Mouse (Mus musculus) forebrain, embryonic 16.5 days (tissue): ENCODE results near the gene Elk4. TPM values are rescaled to one million over a fixed set of nuclear protein-coding genes. Genes with fewer than 3 reads are reported as not detected.

Experiments
- ATAC-seq: fragments of 200-750 bp; cut with Nextera tagmentation; 2 replicates; pipeline ENCODE4 v1.8.0; 2017; ENCODE audit warnings: mild to moderate bottlenecking, moderate library complexity
- H3K27ac ChIP-seq: fragments of 300-500 bp; sonication (generic); 2 replicates; pipeline ENCODE4 v1.5.1; 2014; ENCODE audit warnings: low read length, control low read depth
- H3K27me3 ChIP-seq: fragments of 300-500 bp; sonication (generic); replicated peaks from 2 replicates; pipeline ENCODE4 v1.6.1; 2014; ENCODE audit warnings: low read length; ENCODE audit not compliant: control insufficient read depth, insufficient read depth
- H3K36me3 ChIP-seq: fragments of 300-500 bp; sonication (generic); 2 replicates; pipeline ENCODE4 v1.6.1; 2014; ENCODE audit not compliant: control insufficient read depth, insufficient read depth
- H3K4me1 ChIP-seq: fragments of 300-500 bp; sonication (generic); replicated peaks from 2 replicates; pipeline ENCODE4 v1.6.1; 2014; ENCODE audit warnings: low read length; ENCODE audit not compliant: control insufficient read depth, insufficient read depth
- H3K4me2 ChIP-seq: fragments of 300-500 bp; sonication (generic); 2 replicates; pipeline ENCODE4 v1.6.1; 2014; ENCODE audit warnings: mild to moderate bottlenecking, low read length, control low read depth
- H3K4me3 ChIP-seq: fragments of 300-500 bp; sonication (generic); replicated peaks from 2 replicates; pipeline ENCODE4 v1.5.1; 2014; ENCODE audit warnings: mild to moderate bottlenecking, low read length, control low read depth
- H3K9ac ChIP-seq: fragments of 300-500 bp; sonication (generic); replicated peaks from 2 replicates; pipeline ENCODE4 v1.6.1; 2014; ENCODE audit warnings: low read depth, low read length, control low read depth
- H3K9me3 ChIP-seq: fragments of 300-500 bp; sonication (generic); 2 replicates; pipeline ENCODE4 v1.6.1; 2016; ENCODE audit warnings: low read length; ENCODE audit not compliant: control insufficient read depth
- WGBS: fragments of 180-500 bp; shearing (Covaris S2); extraction: QIAGEN DNeasy Blood & Tissue Kit; methylation state at CpG from one replicate; pipeline ENCODE4 v1.1.7; 2014; 5-methylcytosine and 5-hydroxymethylcytosine counted together
- polyA plus RNA-seq: library from polyadenylated mRNA; unstranded; fragments of >200 nt; fragmentation: Nextera tagmentation; extraction: Ambion mirVana; gene quantifications from 2 replicates; pipeline ENCODE4 v1.2.1, GENCODE M21; 2015

The Elk4 gene
- polyA plus RNA-seq, 1 experiment from 2014 or later = 12.5 TPM

DNA sequence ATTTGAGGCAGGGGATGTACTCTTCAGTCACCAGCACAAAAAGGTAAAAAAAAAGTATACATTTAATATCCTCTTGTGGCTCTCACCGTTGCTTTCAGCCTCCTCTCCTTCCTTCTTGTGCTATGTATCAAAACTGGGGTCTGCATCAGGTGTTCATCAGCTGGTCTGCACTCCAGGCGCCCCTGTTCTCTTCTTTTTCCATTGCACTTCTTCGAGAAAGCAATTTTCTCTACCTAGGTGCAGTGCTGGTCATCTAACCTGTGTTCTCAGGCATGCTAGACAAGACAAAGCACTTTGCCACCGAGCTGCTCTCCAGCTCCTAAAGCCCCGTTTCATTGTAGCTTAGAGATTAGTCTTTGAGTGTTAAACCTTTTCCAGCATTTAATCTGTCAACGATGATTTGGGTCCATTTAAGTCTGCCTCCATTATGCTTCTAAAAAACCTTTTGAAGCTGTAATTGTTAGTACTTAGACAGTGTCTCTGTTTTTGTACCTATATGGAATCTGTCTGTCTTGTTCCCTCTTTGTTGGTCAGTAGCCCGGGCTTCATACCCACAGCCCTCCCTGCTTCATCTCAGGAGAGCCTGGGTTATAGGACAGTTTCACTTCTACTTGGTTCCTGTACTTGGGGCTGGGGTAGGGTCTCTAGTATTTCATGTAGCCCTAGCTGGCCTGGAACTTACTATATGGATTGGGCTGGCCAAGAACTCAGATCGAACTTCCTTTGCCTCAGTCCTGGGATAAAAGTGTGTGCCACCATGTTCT is 1.7 kb downstream of the Elk4 start:
- Histone ChIP-seq H3K27ac (no peak overlapping the region), H3K36me3 (no peaks in the 10 kb centered on the region), H3K4me3 (peak overlapping the region; percentile 75), H3K27me3 (no peaks in the 10 kb centered on the region), H3K9me3 (no peaks in the 10 kb centered on the region), H3K9ac (peak overlapping the region; percentile 50), H3K4me1 (peaks cover 21% of the 10 kb centered on the region), H3K4me2 (peak overlapping the region; percentile 85)
- 34% methylated on average over 8 of the region's 8 CpGs for WGBS
- ATAC-seq = no peak

- Histone ChIP-seq H3K36me3 (no peaks in the 10 kb centered on the region), H3K27ac (no peak overlapping the region), H3K27me3 (no peaks in the 10 kb centered on the region), H3K9me3 (no peaks in the 10 kb centered on the region), H3K4me1 (peaks cover 21% of the 10 kb centered on the region), H3K4me3 (no peak overlapping the region), H3K9ac (no peak overlapping the region), H3K4me2 (no peak overlapping the region)
- no peak for ATAC-seq
- WGBS = 92% methylated on average over 17 of the region's 17 CpGs
These were observed 3.5 kb downstream of the Elk4 start for GRCm38 (mm10) chr1:132010632-132011501.

GRCm38 (mm10) chr1:132011785-132012184 is 4.4 kb downstream of the Elk4 start:
- Histone ChIP-seq H3K27ac (no peak overlapping the region), H3K4me3 (no peak overlapping the region), H3K4me2 (no peak overlapping the region), H3K4me1 (peaks cover 18% of the 10 kb centered on the region), H3K9me3 (no peaks in the 10 kb centered on the region), H3K9ac (no peak overlapping the region), H3K36me3 (no peaks in the 10 kb centered on the region), H3K27me3 (no peaks in the 10 kb centered on the region)
- 87% methylated on average over 2 of the region's 2 CpGs for WGBS
- ATAC-seq = no peak

- Histone ChIP-seq H3K4me3 (no peak overlapping the region), H3K9me3 (no peaks in the 10 kb centered on the region), H3K27me3 (no peaks in the 10 kb centered on the region), H3K4me2 (no peak overlapping the region), H3K27ac (no peak overlapping the region), H3K36me3 (peaks cover under 1% of the 10 kb centered on the region; the same call in 1 of the 2 replicates), H3K4me1 (peaks cover 16% of the 10 kb centered on the region), H3K9ac (no peak overlapping the region)
- 77% methylated on average over 8 of the region's 8 CpGs for WGBS
- no peak for ATAC-seq
These were observed 5.5 kb downstream of the Elk4 start for GRCm38 (mm10) chr1:132012861-132013260.

DNA sequence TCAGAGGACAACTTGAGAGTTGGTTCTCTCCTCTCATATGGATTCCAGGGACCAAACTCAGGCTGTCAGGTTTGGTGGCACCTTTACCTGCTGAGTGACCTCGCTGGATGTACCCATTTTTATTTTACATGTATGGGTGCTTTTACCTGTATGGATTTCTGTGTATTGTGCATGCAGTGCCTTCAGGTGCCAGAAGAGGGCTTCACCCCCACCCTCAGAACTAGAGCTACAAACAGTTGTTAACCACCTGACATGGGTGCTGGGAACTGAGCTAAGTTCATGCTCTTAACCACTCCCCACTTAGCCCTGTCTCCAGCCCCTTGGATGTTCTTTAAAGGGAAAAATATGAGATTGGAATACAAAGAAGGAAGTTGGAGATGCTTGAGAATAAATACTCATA is 7.4 kb downstream of the Elk4 start:
- Histone ChIP-seq H3K27me3 (no peaks in the 10 kb centered on the region), H3K36me3 (peaks cover 16% of the 10 kb centered on the region), H3K4me3 (no peak overlapping the region), H3K27ac (no peak overlapping the region), H3K9me3 (no peaks in the 10 kb centered on the region), H3K9ac (no peak overlapping the region), H3K4me1 (peaks cover 2% of the 10 kb centered on the region; the same call in 1 of the 2 replicates), H3K4me2 (no peak overlapping the region)
- ATAC-seq = no peak
- WGBS = 97% methylated on average over 1 of the region's 1 CpGs

DNA sequence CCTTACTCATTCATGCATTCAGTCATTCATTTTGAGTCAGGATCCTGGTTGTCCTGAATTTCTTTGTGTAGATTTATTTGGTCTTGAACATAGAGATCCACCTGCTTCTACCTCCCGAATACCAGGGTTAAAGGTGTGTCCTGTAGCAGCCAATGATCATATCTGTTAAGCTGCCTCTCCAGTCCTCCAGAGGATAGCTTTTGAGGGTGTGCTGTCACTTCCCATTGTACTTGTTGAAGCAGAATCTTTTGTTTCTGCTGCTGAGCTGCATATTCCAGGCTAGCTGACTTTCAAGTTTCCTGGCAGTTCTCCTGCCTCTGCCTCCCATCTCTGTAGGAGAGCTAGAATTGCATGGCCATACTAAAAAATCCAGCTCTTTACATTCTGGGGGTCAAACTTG is 9.3 kb downstream of the Elk4 start:
- Histone ChIP-seq H3K4me2 (no peak overlapping the region), H3K27me3 (no peaks in the 10 kb centered on the region), H3K36me3 (peaks cover 18% of the 10 kb centered on the region), H3K9ac (no peak overlapping the region), H3K9me3 (no peaks in the 10 kb centered on the region), H3K4me1 (no peaks in the 10 kb centered on the region; the same call in 1 of the 2 replicates), H3K4me3 (no peak overlapping the region), H3K27ac (no peak overlapping the region)
- ATAC-seq = no peak
- 97% methylated on average over 1 of the region's 1 CpGs for WGBS

GRCm38 (mm10) chr1:132019876-132020275 is 12.5 kb downstream of the Elk4 start:
- Histone ChIP-seq H3K36me3 (peaks cover 26% of the 10 kb centered on the region), H3K9me3 (no peaks in the 10 kb centered on the region), H3K27me3 (no peaks in the 10 kb centered on the region), H3K9ac (no peak overlapping the region), H3K27ac (no peak overlapping the region), H3K4me1 (no peaks in the 10 kb centered on the region), H3K4me3 (no peak overlapping the region), H3K4me2 (no peak overlapping the region)
- WGBS = 94% methylated on average over 7 of the region's 7 CpGs
- ATAC-seq = no peak

GRCm38 (mm10) chr1:132022107-132022506 is 14.7 kb downstream of the Elk4 start:
- Histone ChIP-seq H3K36me3 (peaks cover 31% of the 10 kb centered on the region), H3K27me3 (no peaks in the 10 kb centered on the region), H3K4me1 (no peaks in the 10 kb centered on the region), H3K27ac (no peak overlapping the region), H3K9me3 (no peaks in the 10 kb centered on the region), H3K4me3 (no peak overlapping the region), H3K4me2 (no peak overlapping the region), H3K9ac (no peak overlapping the region)
- 91% methylated on average over 3 of the region's 3 CpGs for WGBS
- ATAC-seq = no peak

DNA sequence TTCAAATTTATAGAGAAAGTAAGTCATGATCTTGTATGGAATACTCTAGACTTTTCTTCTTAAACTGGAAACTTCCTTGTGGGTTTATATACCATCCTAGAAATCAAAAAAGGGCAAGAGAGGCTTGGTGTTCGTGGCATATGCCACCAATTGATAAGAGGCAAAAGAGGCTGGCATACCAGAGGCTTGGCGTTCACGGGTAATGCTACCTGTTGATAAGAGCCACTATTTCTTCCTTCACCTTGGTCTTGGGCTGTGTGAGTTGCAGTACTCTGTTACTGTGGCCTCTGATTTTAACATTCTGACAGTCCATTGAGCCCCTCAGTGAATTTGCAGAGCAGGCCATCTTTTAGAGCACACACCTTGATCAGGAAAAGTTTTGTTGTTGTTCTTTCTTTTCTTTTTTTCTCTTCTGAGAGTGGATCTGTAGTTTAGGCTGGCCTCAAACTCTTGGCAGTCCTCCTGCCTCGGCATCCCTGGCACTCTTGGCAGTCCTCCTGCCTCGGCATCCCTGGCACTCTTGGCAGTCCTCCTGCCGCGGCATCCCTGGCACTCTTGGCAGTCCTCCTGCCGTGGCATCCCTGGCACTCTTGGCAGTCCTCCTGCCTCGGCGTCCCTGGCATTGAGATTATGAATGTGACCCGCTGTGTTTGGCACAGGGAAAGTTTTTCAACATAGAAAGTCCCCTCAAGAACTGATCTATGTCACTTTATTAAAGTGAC is 19.7 kb downstream of the Elk4 start:
- H3K4me3 ChIP-seq = no peak overlapping the region
- WGBS = 61% methylated on average over 11 of the region's 11 CpGs
- no peak overlapping the region for H3K27ac ChIP-seq
- no peak for ATAC-seq
- H3K36me3 ChIP-seq = peaks cover 14% of the 10 kb centered on the region; the same call in 1 of the 2 replicates
- H3K9me3 ChIP-seq = no peaks in the 10 kb centered on the region
- no peak overlapping the region for H3K4me2 ChIP-seq
- H3K9ac ChIP-seq = no peak overlapping the region
- no peaks in the 10 kb centered on the region for H3K4me1 ChIP-seq
- no peaks in the 10 kb centered on the region for H3K27me3 ChIP-seq
